Mouse (Mus musculus): ENCODE data around the gene Pacsin2.
"Not testable (repeated sequence)": the region's sequence is repeated elsewhere in the genome, so short reads cannot be mapped to it uniquely, and the experiment has no call there.

Gene Pacsin2

DNA sequence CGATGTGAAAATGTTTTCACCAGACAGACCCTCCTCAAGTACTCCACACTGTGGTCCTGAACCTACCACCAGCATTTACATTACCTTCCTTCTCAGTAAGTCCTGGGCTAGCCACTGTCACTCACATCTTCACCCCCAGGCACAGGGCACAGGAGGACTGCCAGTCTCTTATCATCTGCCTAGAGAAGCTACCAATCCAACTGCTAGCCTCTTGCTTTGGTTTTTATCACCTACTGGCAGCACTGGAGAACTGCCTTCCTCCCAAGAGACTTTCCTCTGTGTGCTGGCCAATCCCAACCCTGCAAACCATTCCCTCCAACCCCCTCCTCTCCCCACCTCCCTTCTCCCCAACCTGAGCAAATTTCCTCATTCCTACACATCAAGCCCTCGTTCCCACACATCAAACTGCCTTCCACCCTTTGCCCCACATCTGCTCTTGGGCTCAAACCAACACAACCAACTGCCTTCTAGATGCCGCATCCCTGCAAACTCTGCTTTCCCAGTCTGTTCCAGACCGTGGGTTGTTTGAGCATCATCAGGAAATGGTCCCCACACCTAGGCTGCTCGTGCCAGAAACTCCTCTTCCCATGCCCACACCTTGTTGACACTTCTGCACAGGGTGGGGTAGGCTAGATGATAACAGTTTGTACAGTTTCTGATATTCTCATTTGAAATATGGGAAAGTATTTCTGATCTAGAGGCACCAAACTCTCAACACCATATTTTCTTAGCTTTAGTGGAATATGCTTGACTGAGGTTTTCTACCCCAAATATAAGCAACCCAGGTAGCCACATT, 40.6 kb downstream of the Pacsin2 start:
- no peak for DNase-seq (ENCODE audit: low spot score in 2 of 2)

DNA sequence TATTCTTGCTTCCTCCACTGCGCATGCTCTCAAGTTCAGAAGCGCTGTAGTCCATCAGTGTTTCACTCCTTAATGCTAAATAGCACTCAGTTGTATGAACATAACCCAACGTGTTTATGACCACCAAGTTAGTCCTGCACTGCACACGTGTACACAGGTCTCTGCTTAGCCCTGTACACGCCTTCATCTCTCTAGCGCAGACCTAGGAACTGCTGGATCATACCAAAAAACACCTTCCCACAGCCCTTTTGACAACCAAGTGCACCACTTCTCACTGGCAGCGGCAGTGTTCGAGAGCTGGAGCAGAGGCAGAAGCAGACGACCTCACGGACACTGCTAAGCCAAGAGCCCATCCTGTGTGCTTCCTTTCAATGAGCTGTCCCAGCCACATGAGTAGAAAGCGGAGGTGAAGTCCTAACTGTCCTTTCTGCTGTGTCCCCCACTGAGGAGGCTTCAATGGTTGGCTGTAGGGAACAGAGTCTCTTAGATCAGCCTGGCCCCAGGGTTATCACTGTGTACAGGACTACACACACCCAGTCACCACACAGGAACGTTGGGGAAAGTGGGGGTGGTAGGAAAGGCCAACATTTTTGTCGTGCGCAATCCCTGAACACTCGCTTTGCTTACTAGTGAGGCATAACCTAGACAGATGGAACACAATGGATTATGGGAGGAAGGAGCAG, 42.0 kb downstream of the Pacsin2 start:
- DNase-seq (ENCODE audit: low spot score in 2 of 2): no peak

DNA sequence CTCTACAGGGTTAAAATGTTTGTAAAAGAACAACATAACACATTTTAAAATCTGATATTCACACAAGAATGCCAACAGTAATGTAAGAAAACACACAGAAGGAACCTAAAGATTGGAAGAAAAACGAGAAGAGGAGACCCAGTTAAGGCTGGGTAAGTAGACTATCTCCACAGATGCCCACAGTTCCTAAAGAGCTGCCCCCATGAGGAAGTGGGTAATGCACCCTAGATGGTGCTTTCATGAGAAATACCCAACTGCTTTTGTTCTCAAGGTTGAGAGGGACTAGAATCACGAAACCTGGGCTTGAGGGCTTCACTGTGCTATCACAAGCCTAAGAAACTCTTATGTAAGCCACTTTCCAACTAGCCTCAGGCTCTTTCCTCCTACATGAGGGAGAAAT, 44.8 kb downstream of the Pacsin2 start:
- DNase-seq (ENCODE audit: low spot score in 2 of 2): no peak

DNA sequence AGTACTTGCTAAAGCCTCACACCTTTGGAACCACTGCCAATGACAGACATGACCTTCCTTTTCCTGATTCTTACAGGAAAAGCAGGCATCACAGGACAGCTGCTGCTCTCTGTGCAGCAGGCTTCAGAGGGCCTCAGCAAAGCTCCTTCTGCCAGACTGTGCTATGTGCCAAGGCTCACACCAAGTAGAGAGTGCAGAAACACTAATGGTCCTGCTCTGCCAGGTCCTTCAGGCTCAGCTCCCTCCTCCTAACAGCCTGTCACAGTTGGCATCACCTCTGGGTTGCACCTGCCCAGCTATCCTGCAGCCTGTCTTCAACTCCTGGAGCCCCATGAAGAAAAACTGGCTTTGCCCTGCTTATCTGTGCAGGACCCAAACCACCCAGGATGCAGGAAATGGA, 45.7 kb downstream of the Pacsin2 start:
- DNase-seq (ENCODE audit: low spot score in 2 of 2): no peak

DNA sequence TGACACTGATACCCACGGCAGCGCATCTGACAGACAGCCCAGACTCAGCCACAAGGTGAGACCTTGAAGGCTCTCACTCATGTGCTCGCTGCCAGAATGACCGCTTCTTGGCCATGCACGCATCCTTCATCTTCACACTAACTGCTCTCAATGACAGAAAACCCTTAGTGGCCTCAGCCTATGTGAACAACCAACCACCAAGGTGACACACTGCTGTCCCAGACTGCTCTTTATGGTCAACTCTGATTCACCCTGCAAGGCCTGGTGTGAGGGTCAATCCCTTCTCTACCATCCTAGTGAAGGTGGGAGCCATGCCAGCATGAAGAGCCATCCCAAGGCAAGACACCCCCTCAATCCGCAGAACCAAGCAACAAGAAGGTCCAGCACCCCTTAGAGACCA, 46.5 kb downstream of the Pacsin2 start:
- no peak for DNase-seq (ENCODE audit: low spot score in 2 of 2)

DNA sequence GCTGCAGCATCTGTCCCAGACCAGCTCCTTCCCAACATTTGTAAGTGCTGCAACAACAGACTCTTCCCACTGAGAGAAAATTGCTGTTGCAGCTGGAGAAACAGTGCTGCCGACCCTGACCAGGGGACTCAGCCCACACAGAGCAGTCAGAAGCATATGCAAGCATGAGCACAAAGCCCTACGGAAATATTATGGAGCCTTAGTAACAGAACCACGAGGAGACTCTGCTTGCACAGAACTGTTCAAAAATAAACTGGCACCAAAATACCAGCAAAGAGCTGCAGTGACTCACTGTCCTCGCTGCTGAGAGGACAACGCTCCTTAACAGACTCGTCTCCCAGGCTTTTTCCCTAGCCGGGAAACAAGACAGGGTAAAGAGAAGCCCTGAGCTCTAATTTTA, 47.0 kb downstream of the Pacsin2 start:
- no peak for DNase-seq (ENCODE audit: low spot score in 2 of 2)

DNA sequence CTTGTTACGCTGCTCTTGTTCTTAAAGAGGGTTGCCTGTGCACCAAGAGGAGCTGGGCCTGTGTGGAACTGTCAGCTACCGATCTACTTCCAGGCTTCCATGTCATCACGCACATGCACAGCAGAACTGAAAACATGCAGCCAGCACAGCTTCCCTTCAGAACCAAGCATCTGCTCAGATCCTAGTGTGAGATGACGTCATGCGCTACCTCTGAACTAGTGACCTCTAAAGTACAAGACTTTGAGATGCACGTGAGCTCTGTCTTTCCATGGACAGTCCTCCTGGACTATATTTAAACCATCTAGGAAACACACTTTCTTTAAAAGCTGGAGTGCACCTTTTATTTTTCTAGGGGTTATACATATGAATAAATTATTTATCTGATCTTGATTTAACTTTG, 49.0 kb downstream of the Pacsin2 start:
- no peak for DNase-seq (ENCODE audit: low spot score in 2 of 2)

DNA sequence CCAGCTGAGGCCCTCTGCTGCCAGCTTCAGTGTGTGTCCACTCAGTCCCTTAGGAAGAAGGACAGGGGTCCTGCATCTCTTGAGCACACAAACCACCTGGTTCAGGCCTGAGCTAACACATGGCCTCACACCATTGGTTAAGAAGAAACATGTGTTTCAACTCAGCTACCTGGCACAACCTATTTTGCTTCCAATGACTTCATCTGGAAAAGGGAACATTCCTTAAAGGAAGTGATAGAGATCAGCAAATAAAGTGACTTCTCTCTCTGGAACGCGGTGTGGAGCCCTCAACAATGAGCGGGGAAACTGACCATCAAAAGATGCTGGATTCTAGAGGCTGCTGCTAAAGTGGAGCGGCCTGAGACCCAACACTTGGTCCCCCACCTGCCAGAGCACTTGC, 52.8 kb downstream of the Pacsin2 start:
- DNase-seq (ENCODE audit: low spot score in 2 of 2): no peak

DNA sequence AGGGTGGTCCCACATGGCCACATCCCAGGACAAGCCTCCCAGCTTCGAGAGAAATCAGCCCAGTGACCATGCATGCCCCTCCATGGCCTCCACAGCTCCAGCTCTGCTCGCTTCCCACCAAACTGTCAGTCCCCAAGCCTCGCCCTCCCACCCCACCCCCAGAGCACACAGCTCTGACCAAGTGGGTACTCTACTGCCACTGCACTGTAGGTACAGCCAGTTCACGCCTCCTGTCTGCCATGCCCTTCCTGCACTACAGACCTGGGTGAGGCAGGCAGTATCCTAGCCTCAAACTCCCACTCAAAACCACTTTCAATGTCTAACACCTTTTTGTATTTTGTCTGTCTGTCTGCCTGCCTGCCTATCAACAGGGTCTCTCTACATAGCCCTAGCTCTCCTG, 53.7 kb downstream of the Pacsin2 start:
- no peak for DNase-seq (ENCODE audit: low spot score in 2 of 2)

DNA sequence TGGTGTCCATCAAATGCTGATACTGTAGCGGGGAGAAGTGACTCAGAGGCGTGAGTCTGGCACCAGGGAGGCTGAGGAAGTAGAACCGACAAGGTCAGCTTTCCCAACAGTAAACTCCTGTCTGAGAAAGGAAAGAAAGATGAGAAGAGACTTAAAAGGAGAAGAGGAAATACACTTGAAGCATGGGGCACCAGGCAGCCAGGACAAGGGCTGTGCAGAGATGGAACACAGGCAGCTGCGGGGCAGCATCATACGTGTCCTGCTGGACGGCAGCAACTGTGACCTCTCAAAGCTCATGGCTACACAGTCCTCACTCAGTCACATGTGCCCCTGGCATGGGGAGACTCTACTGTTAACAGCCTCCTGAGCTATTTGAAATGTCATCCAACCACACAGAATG, 54.1 kb downstream of the Pacsin2 start:
- DNase-seq (ENCODE audit: low spot score in 2 of 2): peak in 1 of 2 experiments; percentile 22

DNA sequence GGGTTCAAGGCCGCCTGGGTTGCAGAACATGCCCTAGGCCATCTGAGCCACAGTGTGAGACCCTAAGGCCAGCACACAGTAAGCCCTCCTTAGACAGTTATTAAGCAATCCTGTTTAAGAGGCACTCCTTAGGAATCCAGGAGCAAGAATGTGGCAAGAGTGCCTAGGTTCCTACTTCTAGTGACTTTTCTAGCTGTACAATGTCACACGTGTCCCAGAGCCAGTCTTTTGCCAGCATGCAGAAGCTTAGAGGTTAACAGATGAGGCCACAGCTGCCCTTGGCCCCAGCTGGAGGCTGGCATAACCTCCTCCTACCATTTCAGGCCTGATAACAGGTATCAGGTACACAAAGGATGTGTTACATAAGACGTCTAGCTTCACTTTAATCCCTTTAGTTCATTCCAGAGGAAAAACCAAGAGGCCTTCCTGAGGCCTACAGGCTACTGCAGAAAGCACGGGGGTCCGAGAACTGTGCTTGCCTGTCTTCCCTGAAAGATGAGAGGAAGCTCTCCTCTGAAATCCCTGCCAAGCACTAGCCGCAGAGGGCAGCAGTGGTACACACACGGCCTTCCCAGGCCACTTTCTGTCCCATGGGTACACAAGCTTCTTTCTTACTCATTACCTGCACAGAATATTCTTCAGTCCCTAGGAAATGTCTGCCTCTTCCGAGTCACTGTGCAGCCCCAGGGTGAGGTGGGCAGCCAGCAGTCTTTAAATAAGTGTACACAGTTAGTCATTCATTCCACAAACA, 55.5 kb downstream of the Pacsin2 start:
- DNase-seq (ENCODE audit: low spot score in 2 of 2): peak in 1 of 2 experiments; percentile 30

DNA sequence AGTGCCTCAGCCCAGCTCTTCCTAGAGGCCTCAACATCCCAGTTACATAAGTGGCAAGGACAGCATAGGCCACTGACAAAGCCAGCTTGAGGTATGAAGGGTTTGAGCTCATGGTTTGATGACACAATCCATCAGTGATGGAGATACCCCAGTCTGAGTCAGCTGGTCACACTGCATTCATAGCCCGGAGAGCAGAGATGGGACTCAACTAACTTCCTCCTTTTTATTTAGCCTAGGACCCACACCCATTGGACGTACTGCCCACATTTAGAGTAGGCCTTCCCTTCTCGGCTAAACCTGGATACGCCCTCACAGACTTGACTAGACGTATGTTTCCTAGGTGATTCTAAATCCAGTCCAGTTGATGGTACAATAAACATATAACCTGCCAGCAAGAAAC, 56.2 kb downstream of the Pacsin2 start:
- DNase-seq (ENCODE audit: low spot score in 2 of 2): no peak

DNA sequence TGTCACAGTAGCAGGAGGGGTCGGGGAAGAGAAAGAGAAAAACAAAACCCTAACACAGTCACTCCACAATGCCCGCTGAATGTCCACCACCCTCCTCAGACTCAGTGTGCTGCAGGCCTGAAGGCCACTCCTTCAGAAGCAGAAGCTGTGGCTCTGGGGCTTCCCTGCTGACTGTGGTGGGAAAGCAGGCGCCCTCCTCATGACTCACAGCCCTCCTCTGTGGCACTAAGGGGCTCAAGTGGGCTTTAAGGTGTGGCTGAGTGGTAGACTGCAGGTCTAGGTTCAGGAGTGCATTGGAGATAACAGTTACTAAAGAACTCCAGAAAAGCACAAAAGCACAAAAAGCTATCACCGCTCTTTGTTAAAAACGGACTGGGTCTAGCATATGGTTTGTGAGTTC, 56.9 kb downstream of the Pacsin2 start:
- DNase-seq (ENCODE audit: low spot score in 2 of 2): no peak

DNA sequence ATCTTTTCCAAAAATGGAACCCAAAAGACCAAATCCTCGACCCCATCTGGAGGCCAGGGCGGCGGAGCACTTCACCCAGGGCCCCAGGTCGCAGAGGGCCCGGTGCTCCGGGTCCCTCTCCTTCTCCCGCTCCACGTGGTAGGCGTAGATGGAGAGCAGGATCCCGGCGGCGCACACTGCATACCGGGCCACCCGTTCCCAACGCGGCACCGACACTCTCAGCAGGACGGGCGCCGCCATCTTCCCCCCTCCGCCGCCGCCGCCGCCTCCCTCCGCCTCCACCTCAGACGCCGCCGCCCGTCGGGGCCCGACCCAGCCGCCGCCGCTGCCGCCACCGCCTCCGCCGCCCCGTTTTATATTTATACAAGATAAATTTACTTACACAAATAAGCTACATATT, 58.5 kb downstream of the Pacsin2 start:
- DNase-seq (ENCODE audit: low spot score in 2 of 2): not testable (repeated sequence)

DNA sequence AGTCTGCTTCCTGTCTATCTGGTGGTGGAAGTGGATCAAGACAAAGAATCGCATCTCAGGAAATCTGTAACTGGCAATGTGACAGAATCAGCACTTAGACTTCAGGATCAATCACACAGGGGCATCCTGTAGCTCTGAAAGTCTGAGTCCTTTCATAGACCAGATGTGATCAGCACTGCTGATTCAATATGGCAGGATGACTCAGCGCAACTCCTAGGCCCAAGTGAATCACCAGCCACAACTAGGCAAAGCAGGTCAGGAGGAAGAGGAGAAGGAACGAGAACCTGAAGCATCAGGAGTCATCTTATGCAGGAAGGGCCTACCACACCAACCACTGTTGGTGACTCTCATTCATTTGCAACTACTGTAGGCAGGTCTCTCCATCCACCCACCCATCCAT, 60.4 kb downstream of the Pacsin2 start:
- DNase-seq (ENCODE audit: low spot score in 2 of 2): no peak

DNA sequence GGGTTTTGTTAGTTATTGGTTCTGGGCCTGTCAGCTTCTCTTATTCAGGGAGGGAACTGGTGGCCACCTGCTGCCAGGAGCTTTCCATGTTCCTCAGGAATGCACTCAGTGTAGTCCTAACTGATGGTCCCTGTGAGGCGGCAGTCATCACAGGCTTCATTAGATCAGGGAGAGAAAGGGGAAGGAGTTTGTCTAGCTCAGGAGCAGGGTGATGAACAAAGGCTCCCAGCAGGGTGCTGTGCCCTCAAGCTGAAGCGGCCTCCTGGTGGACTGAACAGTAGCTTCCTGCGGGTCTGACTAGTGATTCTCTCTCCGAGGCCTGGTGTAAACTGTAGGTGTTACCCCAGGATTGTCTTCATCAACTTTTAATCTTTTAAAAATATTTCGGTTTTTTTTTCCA, 61.4 kb downstream of the Pacsin2 start:
- DNase-seq (ENCODE audit: low spot score in 2 of 2): no peak

DNA sequence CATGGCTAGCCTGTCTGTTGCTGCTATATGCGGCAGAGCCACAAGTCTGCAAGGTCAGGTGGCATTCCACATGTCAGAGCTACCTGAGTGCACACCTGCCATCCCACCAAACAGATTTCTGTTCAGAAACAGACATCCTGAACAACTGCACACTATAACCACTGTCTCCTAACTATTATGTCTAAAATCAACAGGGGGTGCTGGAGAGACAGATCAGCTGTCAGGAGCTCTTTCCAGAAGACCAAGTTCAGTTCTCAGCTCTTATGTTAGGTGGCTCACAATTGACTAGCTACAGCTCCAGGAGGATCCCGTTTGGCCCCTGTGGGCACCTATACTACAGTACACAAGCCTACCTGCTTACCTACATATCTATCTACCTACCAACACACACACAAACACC, 71.7 kb downstream of the Pacsin2 start:
- DNase-seq (ENCODE audit: low spot score in 2 of 2): no peak

DNA sequence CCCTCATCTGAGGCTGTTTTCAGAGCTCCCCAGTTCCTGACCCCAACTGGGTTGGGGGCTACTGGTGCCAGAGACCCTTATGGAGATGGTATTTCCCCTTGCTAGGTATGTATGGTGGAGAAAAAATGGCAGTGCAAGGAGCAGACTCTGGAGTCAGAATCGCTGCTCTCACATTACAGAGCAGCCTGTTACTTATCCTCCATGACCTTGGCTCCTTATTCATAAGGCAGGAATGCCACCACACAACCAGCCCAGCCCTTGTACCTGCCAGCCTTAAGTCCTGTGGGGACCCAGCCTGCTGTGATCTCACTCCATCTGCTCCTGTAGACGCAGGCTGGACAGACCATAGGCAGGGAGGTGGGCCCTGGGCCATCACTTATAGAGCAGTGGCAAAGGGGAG, 76.5 kb downstream of the Pacsin2 start:
- peak in 1 of 2 experiments; percentile 46 for DNase-seq (ENCODE audit: low spot score in 2 of 2)

DNA sequence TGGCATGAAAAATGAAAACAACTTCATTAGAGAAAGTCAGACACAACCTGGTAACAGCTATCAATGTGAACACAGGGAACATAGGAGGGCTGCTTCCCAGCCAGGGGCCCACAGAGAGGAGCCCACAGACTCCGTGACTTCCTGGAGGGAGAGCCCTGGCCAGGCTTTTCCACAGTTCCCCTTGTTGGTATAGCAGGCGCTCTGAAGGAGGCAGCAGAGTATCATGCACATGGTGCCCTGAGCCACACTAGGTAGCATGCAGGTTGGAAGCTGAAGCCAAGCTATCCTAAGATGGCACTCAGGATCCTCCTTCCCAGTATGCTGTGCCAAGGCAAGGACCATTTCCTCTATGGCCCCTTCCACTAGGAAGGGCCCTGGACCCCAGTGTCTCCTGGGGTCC, 80.8 kb downstream of the Pacsin2 start:
- DNase-seq (ENCODE audit: low spot score in 2 of 2): no peak

DNA sequence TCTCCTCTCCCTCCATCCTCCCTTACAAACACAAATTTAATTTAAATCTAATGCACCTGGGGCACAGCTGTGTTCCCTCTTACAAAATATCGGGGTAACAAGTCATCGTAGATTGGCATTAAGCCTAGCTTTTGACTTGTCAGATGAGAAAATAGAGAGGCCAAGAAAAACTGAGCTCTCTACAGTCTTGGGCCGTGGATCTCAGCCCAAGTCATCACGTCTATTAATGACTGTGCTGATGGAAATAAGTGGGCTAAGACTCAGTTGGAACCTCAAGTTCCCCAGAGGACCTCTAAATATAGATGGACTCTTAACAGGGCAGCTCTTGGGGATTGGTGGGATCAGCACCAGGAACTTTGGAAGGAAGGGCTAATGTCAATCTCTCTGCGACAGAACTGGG, 81.3 kb downstream of the Pacsin2 start:
- DNase-seq (ENCODE audit: low spot score in 2 of 2): no peak

DNA sequence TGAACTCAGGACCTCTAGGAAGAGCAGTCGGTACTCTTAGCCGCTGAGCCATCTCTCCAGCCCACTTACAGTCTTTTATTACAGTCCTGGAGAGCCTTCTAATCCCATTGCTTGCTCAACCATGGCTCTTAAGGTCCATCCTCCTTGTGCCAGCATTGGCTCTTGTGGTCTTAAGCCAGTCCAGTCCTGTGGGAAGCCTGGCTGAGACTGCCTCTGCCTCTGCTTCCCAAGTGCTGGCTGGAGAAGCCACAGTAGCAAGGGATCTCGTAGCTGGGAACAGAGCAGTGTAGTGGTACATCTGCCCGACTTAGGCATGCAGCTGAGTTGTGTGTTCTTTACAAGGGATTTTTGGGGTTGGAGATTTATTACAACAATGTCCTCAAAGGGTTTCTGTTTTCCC, 81.9 kb downstream of the Pacsin2 start:
- DNase-seq (ENCODE audit: low spot score in 2 of 2): no peak

DNA sequence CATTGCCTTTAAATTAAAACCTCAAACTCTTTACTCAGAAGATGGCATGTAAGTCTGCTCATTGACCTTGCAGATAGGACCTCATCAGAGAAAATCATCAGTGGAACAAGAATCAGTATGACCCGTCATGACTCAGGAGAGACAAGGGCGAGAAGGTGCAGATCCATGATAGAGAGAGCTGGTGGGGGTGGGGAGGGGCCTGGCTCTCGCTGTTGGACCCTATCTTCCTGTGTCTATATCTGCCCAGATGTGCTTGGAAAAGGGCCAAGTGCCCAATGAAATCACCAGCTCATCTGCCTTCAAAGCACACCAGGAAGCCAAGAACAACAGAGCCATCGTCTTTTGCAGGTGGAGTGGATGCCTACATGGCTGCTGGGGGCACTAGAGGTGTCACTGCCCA, 87.3 kb downstream of the Pacsin2 start:
- DNase-seq (ENCODE audit: low spot score in 2 of 2): no peak

DNA sequence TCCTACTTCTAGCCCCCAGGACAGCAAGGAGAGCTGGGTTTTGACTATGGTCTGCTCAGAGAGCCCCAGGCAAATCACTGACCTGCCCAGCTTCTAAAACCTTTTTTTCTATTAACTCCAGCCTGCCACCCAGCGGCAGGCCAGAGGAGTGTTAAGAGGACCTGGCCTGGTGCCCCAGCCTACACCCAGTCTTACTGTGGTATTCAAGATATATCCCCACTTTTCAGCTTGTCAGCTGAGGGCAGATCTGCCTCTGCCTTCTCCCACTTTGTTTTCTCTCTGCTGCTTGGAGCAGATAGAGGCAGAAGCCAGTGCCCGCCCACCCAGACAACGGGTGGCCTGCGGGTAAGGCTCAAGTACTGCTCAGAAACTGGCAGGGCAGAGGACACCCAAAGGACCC, 89.3 kb downstream of the Pacsin2 start:
- DNase-seq (ENCODE audit: low spot score in 2 of 2): peak; percentile 74 to 76

All from urinary bladder, postnatal 36 days (tissue).